Mouse (Mus musculus) embryo, embryonic 11.5 days (tissue): ENCODE results near the gene Sirt6.

Source experiments
- DNase-seq: peaks from one replicate; pipeline ENCODE4 v3.0.0-alpha.2; 2012; ENCODE audit warnings: low read depth, low spot score

The Sirt6 gene

GRCm38 (mm10) chr10:81595599-81595998, 32.0 kb downstream of the Sirt6 start:
- DNase-seq: no peak

GRCm38 (mm10) chr10:81593935-81594334, 33.7 kb downstream of the Sirt6 start:
- DNase-seq: no peak

GRCm38 (mm10) chr10:81593223-81593622, 34.4 kb downstream of the Sirt6 start:
- DNase-seq: no peak

- DNase-seq: no peak
Observed at GRCm38 (mm10) chr10:81592631-81593030, 35.0 kb downstream of the Sirt6 start.

GRCm38 (mm10) chr10:81591846-81592245, 35.8 kb downstream of the Sirt6 start:
- DNase-seq: no peak

GRCm38 (mm10) chr10:81588739-81589138, 38.9 kb downstream of the Sirt6 start:
- no peak for DNase-seq

- no peak for DNase-seq
Observed at GRCm38 (mm10) chr10:81583347-81583746, 44.2 kb downstream of the Sirt6 start.

- no peak for DNase-seq
Observed at GRCm38 (mm10) chr10:81580441-81581070, 47.0 kb downstream of the Sirt6 start.

- DNase-seq: no peak
Observed at GRCm38 (mm10) chr10:81579967-81580366, 47.6 kb downstream of the Sirt6 start.

GRCm38 (mm10) chr10:81575695-81576094, 51.9 kb downstream of the Sirt6 start:
- DNase-seq: no peak

GRCm38 (mm10) chr10:81575208-81575631, 52.4 kb downstream of the Sirt6 start:
- no peak for DNase-seq

GRCm38 (mm10) chr10:81574081-81575056, 53.2 kb downstream of the Sirt6 start, which contains the start of gene Tle2:
Gene Tle2 (plus strand): TSS chr10:81574561.
- no peak for DNase-seq

- no peak for DNase-seq
Observed at GRCm38 (mm10) chr10:81572975-81573374, 54.6 kb downstream of the Sirt6 start.

GRCm38 (mm10) chr10:81572133-81572671, 55.4 kb downstream of the Sirt6 start:
- DNase-seq: no peak
